Mouse (Mus musculus) bone marrow macrophage, adult 2 months (primary cell): ENCODE measurements around the gene Cdkn1c.

Experiments
- CTCF ChIP-seq: IDR thresholded peaks from 2 replicates; pipeline ENCODE4 v1.5.1; 2012; ENCODE audit warnings: low read depth, mild to moderate bottlenecking, low read length, moderate library complexity
- POLR2A ChIP-seq: IDR thresholded peaks from 2 replicates; pipeline ENCODE4 v1.6.1; 2012; ENCODE audit warnings: mild to moderate bottlenecking, low read depth, low read length, borderline replicate concordance

DNA sequence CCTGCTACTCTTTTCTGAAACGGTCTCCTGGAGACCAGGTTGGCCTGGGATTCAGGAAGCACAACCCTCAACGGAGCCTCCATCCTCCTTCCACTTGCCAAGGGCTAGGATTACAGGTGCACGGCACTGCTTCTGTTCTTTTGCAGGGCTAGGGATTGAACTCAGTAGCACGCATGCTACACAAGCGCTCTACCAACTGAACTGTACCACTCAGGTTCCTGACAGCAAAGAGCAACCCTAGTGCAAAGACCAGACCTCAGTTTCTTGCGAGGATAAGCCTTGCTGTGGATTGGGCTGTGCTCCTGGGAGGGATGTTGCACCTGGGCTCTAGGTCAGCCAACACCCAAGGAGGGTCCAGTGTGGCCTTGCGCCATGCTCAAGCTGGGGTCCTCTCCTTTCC is 45.4 kb upstream of the Cdkn1c start:
- TF ChIP-seq CTCF (no peak), POLR2A (no peak)
